Mouse (Mus musculus): ENCODE measurements around the gene Tekt1. TPM values are rescaled to one million over a fixed set of nuclear protein-coding genes. Genes with fewer than 3 reads are reported as not detected.
A peak's percentile ranks its signal among the peaks of the same experiment; 100 is the strongest.

The Tekt1 gene
- polyA plus RNA-seq, 1 experiment = not detected

DNA sequence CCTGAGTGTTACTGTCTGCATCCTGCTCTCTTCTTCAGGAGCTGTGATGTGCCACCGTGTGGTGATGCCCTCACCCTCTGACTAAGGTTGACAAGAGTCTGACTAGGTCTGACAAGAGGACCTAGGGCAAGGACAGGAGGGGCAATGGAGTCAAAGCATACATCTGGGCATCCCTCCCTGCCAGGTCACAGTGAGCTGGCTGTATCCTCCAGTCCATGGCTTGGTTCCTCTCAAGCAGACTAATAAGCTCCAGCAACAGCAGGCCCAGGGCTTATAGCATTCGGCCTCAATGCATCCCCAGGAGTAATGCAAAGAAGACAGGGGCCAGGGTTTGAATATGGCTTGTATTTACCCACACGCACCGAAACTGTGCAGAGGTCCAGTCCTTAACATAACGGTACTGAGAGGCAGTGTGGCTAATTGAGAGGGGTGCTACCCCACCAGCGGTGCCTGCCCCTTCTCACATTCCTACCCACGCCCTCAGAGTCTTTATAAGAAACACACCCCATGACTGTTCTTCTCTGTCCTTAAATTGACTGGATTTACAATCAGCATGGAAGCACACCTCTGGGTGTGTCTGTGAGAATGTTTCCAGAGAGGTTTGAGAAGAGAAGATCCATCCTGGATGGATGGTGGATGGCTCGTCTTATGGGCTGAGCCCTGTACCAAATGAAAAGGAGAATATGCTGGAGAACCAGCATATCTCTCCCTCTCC, 35.7 kb upstream of the Tekt1 start:
- no peaks in the 10 kb centered on the region for H3K4me1 ChIP-seq (ENCODE audit: control insufficient read depth, insufficient read depth, insufficient read length, low read length)
- no peak overlapping the region for H3K27ac ChIP-seq (ENCODE audit: insufficient read depth, low read depth, low read length)
- 91% methylated on average over 8 of the region's 8 CpGs for WGBS
- H3K4me3 ChIP-seq (ENCODE audit: low read depth, low read length) = no peak overlapping the region
- TF ChIP-seq POLR2A (IDR thresholded peaks at IDR 0.05; ENCODE audit: low read depth, low read length) = no peak
- TF ChIP-seq CTCF (IDR thresholded peaks at IDR 0.05; ENCODE audit: extremely low read depth, insufficient read length, insufficient replicate concordance, low read depth, low read length) = no peak
- no peaks in the 10 kb centered on the region for H3K27me3 ChIP-seq (ENCODE audit: control insufficient read depth, insufficient read depth, low read length)
- H3K36me3 ChIP-seq (ENCODE audit: control insufficient read depth, insufficient read depth, low read length) = no peaks in the 10 kb centered on the region

DNA sequence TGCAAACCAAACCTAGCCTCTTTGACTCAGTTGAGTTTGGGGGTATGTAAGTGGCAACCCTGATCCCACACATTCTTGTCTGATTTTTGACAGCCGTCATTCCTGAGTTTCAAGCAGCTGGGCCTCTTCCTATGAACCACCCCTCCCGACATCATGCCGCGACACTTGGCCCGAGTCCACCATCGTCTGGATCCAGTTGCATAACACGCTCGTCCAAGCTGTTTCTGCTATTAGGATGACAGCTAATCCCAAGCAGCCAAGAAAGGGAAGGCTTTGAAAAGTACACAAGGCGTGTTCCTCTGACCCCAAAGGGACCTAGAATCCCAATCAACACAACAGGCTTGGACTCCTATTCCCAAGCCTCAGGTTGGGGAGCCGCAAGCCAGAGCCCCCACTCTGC, 34.8 kb upstream of the Tekt1 start:
- H3K4me1 ChIP-seq (ENCODE audit: control insufficient read depth, insufficient read depth, insufficient read length, low read length) = no peaks in the 10 kb centered on the region
- 34% methylated on average over 10 of the region's 10 CpGs for WGBS

DNA sequence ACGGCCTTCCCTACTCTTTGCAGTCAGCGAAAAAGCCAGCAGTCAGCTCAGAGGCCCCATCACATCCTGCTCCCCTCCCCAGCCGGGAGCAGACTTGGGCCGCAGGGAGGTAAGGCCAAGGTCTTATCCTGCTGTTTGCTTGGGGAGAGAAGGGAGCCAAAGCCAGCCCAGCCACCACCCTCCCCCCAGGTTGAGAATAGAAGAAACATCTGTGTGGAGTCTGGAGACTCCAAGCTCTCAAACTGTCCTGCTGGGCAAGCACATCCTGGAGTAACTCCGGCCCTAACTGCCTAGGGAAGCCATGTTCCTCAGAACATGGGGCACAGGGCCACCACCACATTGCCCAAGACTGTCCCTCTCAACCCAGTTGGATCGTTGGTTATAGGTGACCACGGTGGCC, 34.4 kb upstream of the Tekt1 start:
- Histone ChIP-seq H3K4me3 (ENCODE audit: low read depth, low read length) (no peak overlapping the region), H3K36me3 (ENCODE audit: control insufficient read depth, insufficient read depth, low read length) (no peaks in the 10 kb centered on the region), H3K27me3 (ENCODE audit: control insufficient read depth, insufficient read depth, low read length) (no peaks in the 10 kb centered on the region), H3K27ac (ENCODE audit: insufficient read depth, low read depth, low read length) (no peak overlapping the region), H3K4me1 (ENCODE audit: control insufficient read depth, insufficient read depth, insufficient read length, low read length) (no peaks in the 10 kb centered on the region)
- WGBS = 76% methylated on average over 7 of the region's 7 CpGs
- TF ChIP-seq CTCF (IDR thresholded peaks at IDR 0.05; ENCODE audit: extremely low read depth, insufficient read length, insufficient replicate concordance, low read depth, low read length) (no peak), POLR2A (IDR thresholded peaks at IDR 0.05; ENCODE audit: low read depth, low read length) (no peak)

More for the DNA sequence above, 34.8 kb upstream of the Tekt1 start:
- H3K36me3 ChIP-seq (ENCODE audit: control insufficient read depth, insufficient read depth, low read length) = no peaks in the 10 kb centered on the region
- TF ChIP-seq CTCF (IDR thresholded peaks at IDR 0.05; ENCODE audit: extremely low read depth, insufficient read length, insufficient replicate concordance, low read depth, low read length) (no peak), POLR2A (IDR thresholded peaks at IDR 0.05; ENCODE audit: low read depth, low read length) (no peak)
- H3K4me3 ChIP-seq (ENCODE audit: low read depth, low read length) = no peak overlapping the region
- H3K27ac ChIP-seq (ENCODE audit: insufficient read depth, low read depth, low read length) = peak overlapping the region; percentile 29; the same call in 1 of the 2 replicates
- no peaks in the 10 kb centered on the region for H3K27me3 ChIP-seq (ENCODE audit: control insufficient read depth, insufficient read depth, low read length)

DNA sequence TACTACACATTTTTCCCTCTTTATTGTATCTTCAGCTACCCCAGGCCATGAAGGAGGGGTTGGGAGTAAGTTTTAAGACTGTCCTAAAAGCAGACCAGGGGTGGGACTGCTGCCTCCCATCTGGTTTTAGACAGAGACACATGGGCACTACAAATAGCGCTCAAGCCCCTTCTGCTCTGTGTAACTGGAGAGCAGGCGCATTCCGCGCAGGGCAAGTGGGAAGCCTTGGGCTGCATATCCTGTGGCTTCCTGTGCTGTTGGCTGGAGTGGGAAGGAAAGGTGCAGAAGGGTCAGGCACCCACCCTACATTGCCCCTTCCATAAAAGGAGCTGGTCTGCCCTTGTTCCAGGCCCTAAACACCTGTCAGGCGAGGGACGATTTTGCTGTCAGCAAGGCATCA, 33.4 kb upstream of the Tekt1 start:
- Histone ChIP-seq H3K4me3 (ENCODE audit: low read depth, low read length) (no peak overlapping the region), H3K36me3 (ENCODE audit: control insufficient read depth, insufficient read depth, low read length) (no peaks in the 10 kb centered on the region), H3K27me3 (ENCODE audit: control insufficient read depth, insufficient read depth, low read length) (no peaks in the 10 kb centered on the region), H3K27ac (ENCODE audit: insufficient read depth, low read depth, low read length) (no peak overlapping the region), H3K4me1 (ENCODE audit: control insufficient read depth, insufficient read depth, insufficient read length, low read length) (no peaks in the 10 kb centered on the region)
- WGBS = 90% methylated on average over 6 of the region's 6 CpGs
- no peak for TF ChIP-seq POLR2A (IDR thresholded peaks at IDR 0.05; ENCODE audit: low read depth, low read length)
- no peak for TF ChIP-seq CTCF (IDR thresholded peaks at IDR 0.05; ENCODE audit: extremely low read depth, insufficient read length, insufficient replicate concordance, low read depth, low read length)

DNA sequence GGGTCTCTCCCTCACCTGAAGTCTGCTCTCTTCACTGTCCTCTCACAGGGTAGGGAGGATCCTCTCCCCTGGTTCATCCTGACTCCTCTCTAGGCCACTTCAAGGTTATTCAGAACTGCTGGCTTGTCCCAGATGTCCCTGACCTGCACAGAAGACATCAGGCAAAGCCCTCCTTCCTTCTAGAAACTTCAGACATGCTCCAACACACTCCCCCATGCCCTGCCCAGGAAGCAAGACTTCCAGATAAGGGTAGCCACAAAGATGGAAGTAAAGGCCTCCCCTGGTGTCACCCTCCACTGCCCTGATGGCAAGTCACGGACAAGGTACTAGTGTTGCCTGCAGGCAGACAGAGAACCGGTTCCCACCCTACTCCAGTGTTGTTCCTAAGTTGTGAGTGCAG, 32.5 kb upstream of the Tekt1 start:
- TF ChIP-seq POLR2A (IDR thresholded peaks at IDR 0.05; ENCODE audit: low read depth, low read length) = no peak
- TF ChIP-seq CTCF (IDR thresholded peaks at IDR 0.05; ENCODE audit: extremely low read depth, insufficient read length, insufficient replicate concordance, low read depth, low read length) = no peak
- H3K4me1 ChIP-seq (ENCODE audit: control insufficient read depth, insufficient read depth, insufficient read length, low read length) = no peaks in the 10 kb centered on the region
- WGBS = 87% methylated on average over 2 of the region's 2 CpGs

DNA sequence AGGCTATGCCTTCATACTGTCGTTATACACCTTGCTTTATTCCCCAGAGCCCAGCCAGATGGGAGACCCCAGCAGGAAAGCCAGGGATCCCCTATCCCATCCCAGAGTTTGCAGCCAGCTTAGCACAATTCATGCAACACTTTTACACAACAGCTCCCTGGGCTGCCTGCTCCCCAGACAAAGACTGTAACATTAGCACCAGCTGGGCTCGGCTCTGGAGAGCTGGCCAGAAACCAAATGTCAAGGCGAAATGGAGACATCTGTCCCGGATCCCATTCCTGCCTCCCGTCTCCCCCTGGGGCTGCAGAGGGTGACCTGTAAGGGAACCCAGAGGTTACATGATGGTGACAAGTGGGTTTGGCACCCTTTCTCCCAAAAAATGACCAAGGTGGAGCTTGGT, 31.4 kb upstream of the Tekt1 start:
- no peak overlapping the region for H3K4me3 ChIP-seq (ENCODE audit: low read depth, low read length)
- no peak overlapping the region for H3K27ac ChIP-seq (ENCODE audit: insufficient read depth, low read depth, low read length)
- no peak for TF ChIP-seq POLR2A (IDR thresholded peaks at IDR 0.05; ENCODE audit: low read depth, low read length)
- TF ChIP-seq CTCF (IDR thresholded peaks at IDR 0.05; ENCODE audit: extremely low read depth, insufficient read length, insufficient replicate concordance, low read depth, low read length) = no peak
- H3K27me3 ChIP-seq (ENCODE audit: control insufficient read depth, insufficient read depth, low read length) = no peaks in the 10 kb centered on the region
- no peaks in the 10 kb centered on the region for H3K4me1 ChIP-seq (ENCODE audit: control insufficient read depth, insufficient read depth, insufficient read length, low read length)
- no peaks in the 10 kb centered on the region for H3K36me3 ChIP-seq (ENCODE audit: control insufficient read depth, insufficient read depth, low read length)
- WGBS = 64% methylated on average over 5 of the region's 5 CpGs

More for the DNA sequence above, 32.5 kb upstream of the Tekt1 start:
- no peaks in the 10 kb centered on the region for H3K36me3 ChIP-seq (ENCODE audit: control insufficient read depth, insufficient read depth, low read length)
- no peak overlapping the region for H3K4me3 ChIP-seq (ENCODE audit: low read depth, low read length)
- no peak overlapping the region for H3K27ac ChIP-seq (ENCODE audit: insufficient read depth, low read depth, low read length)
- no peaks in the 10 kb centered on the region for H3K27me3 ChIP-seq (ENCODE audit: control insufficient read depth, insufficient read depth, low read length)

DNA sequence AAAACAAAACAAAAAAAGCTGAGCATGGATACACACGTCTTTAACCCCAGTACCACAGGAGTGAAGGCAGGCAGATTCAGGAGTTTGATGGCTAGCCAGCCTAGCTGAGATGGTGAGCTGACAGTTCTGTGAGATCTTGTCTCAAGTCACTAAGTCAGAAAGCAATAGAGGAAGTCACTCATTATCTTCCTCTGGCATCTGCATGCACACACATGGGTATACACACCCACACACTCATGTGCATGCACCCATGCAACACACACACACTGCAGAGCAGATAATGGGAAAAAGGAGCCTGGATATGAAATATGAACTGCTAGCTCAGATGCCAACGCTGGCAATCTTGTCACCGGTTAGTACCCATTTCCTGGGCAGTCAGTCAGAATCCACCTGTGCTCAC, 31.0 kb upstream of the Tekt1 start:
- Histone ChIP-seq H3K27ac (ENCODE audit: insufficient read depth, low read depth, low read length) (no peak overlapping the region), H3K4me3 (ENCODE audit: low read depth, low read length) (no peak overlapping the region), H3K27me3 (ENCODE audit: control insufficient read depth, insufficient read depth, low read length) (no peaks in the 10 kb centered on the region), H3K4me1 (ENCODE audit: control insufficient read depth, insufficient read depth, insufficient read length, low read length) (no peaks in the 10 kb centered on the region), H3K36me3 (ENCODE audit: control insufficient read depth, insufficient read depth, low read length) (no peaks in the 10 kb centered on the region)
- WGBS = 87% methylated on average over 3 of the region's 3 CpGs
- TF ChIP-seq CTCF (IDR thresholded peaks at IDR 0.05; ENCODE audit: extremely low read depth, insufficient read length, insufficient replicate concordance, low read depth, low read length) (no peak), POLR2A (IDR thresholded peaks at IDR 0.05; ENCODE audit: low read depth, low read length) (no peak)
